ENCODE assay signal across 9 mouse cellular contexts in genomic region chr11:49202523-49203061, GRCm38 (mm10). TPM values are rescaled to one million over a fixed set of nuclear protein-coding genes. Genes with fewer than 3 reads are reported as not detected.
DNase-seq lines count a peak whose midpoint lies in the region; TF ChIP-seq lines count a peak whose summit lies in the region.
"Had no signal": no experiment of that assay in that cellular context is flagged by ENCODE, and none has a peak within 500 bp of the region (broad histone marks: within the 10 kb centered on the region; RNA-seq: fewer than 3 reads in every experiment).

No protein-coding gene starts in this region.

- no peaks in the 10 kb centered on the region for H3K27me3 ChIP-seq in midbrain, embryonic 10.5 days (ENCODE audit: low read depth, poor library complexity, severe bottlenecking)

- TF ChIP-seq CTCF in brain, embryonic 14.5 days (IDR thresholded peaks at IDR 0.05; ENCODE audit: borderline replicate concordance, extremely low read depth, insufficient read depth, insufficient read length), result no peak

- WGBS in midbrain, embryonic 10.5 days, result 6% methylated on average over 10 of the region's 10 CpGs

- H3K27ac ChIP-seq in midbrain, embryonic 10.5 days (replicated peaks), result peak overlapping the region; percentile 100

- DNase-seq in right cerebral cortex, postnatal 4 days, result peak; percentile 4
- DNase-seq in right cerebral cortex, postnatal 14 days, result no peak
- DNase-seq in brain, embryonic 14.5 days (ENCODE audit: low read depth), result peak; percentile 28
- DNase-seq in forelimb bud, embryonic 11.5 days (ENCODE audit: low read depth, low spot score), result peak; percentile 8
- DNase-seq in kidney, postnatal 10 days, result peak; percentile 43
- no peak for DNase-seq in midbrain, embryonic 10.5 days (ENCODE audit: low spot score)
- peak; percentile 6 to 13 for DNase-seq in spleen, postnatal 14 days (ENCODE audit: low spot score in 2 of 2)
- no peak for DNase-seq in left cerebral cortex, adult 8-10 months (ENCODE audit: low spot score in 2 of 2)

- H3K9me3 ChIP-seq in midbrain, embryonic 10.5 days (replicated peaks), result no peaks in the 10 kb centered on the region

- peaks cover 16% of the 10 kb centered on the region for H3K36me3 ChIP-seq in midbrain, embryonic 10.5 days

- H3K4me3 ChIP-seq in midbrain, embryonic 10.5 days, result peak overlapping the region; percentile 90

- H3K4me1 ChIP-seq in midbrain, embryonic 10.5 days, result peaks cover 20% of the 10 kb centered on the region

- TF ChIP-seq POLR2A in brain, embryonic 14.5 days (IDR thresholded peaks at IDR 0.05; ENCODE audit: borderline replicate concordance, extremely low read depth, insufficient read depth, insufficient read length, poor library complexity, severe bottlenecking), result no peak

RNA-seq across cellular contexts. Expression of gene Zfp62, which starts 0.5 kb away (rescaled TPM):
- polyA plus RNA-seq in brain, embryonic 14.5 days (2012; rRNA removed), result 23.8 and 34.9 TPM in 2 replicates
- polyA plus RNA-seq in midbrain, embryonic 10.5 days (2016; fragmentation: Nextera tagmentation; extraction: Ambion mirVana), result 42.3 and 51.5 TPM in 2 replicates
- total RNA-seq in left cerebral cortex, adult 8-10 months (2022), result 10 to 100 TPM; 64.1 to 83.4 (median 73.4) TPM

RNA-seq across cellular contexts. Expression of gene Btnl9, which starts 15.6 kb away (rescaled TPM):
- 0.06 and 0.16 TPM in 2 replicates for polyA plus RNA-seq in brain, embryonic 14.5 days (2012; rRNA removed)
- polyA plus RNA-seq in midbrain, embryonic 10.5 days (2016; fragmentation: Nextera tagmentation; extraction: Ambion mirVana), result 0.11 TPM in 1 of 2 replicates, not detected in the other
- under 1 TPM in 1 of 4 experiments, not detected in 3; 0.09 TPM for total RNA-seq in left cerebral cortex, adult 8-10 months (2022)

RNA-seq across cellular contexts. Expression of gene Mgat1, which starts 41.4 kb away (rescaled TPM):
- 60.6 and 65.9 TPM in 2 replicates for polyA plus RNA-seq in brain, embryonic 14.5 days (2012; rRNA removed)
- polyA plus RNA-seq in midbrain, embryonic 10.5 days (2016; fragmentation: Nextera tagmentation; extraction: Ambion mirVana), result 41.2 and 42.2 TPM in 2 replicates
- 10 to 100 TPM; 65.9 to 72.3 (median 69.2) TPM for total RNA-seq in left cerebral cortex, adult 8-10 months (2022)

RNA-seq across cellular contexts. Expression of gene Olfr1394, which starts 48.4 kb away (rescaled TPM):
- not detected in 2 replicates for polyA plus RNA-seq in brain, embryonic 14.5 days (2012; rRNA removed)
- not detected in 2 replicates for polyA plus RNA-seq in midbrain, embryonic 10.5 days (2016; fragmentation: Nextera tagmentation; extraction: Ambion mirVana)
- total RNA-seq in left cerebral cortex, adult 8-10 months (2022), result not detected
- total RNA-seq: heart, postnatal 36 days had no signal

Comparison
In these comparisons a context has a peak if more than half of its experiments do, and no peak if none do; other contexts are left out.
1. DNase-seq: peak in right cerebral cortex, postnatal 4 days (single experiment), brain, embryonic 14.5 days (single experiment), forelimb bud, embryonic 11.5 days (single experiment), kidney, postnatal 10 days (single experiment) and spleen, postnatal 14 days (2 of 2); none in right cerebral cortex, postnatal 14 days (single experiment), midbrain, embryonic 10.5 days (single experiment) and left cerebral cortex, adult 8-10 months (0 of 2).